Mouse (Mus musculus): Measurements from ENCODE around the gene Phf10. TPM values are rescaled to one million over a fixed set of nuclear protein-coding genes. Genes with fewer than 3 reads are reported as not detected.
"Not testable (repeated sequence)": the region's sequence is repeated elsewhere in the genome, so short reads cannot be mapped to it uniquely, and the experiment has no call there.

The Phf10 gene
- total RNA-seq, 4 experiments from 2014 or later, result 50.4 to 56.5 (median 54.1) TPM

GRCm38 (mm10) chr17:14895058-14895457 lies 66.0 kb downstream of the Phf10 start:
- DNase-seq (ENCODE audit: low spot score in 2 of 2), result not testable (repeated sequence)

Other genes with a start within 250 kb of the Phf10 start
- gene Wdr27, start 18.1 kb downstream of the Phf10 start, total RNA-seq (2022), result 1 to 10 TPM; 1.6 to 2.2 (median 1.9) TPM
- 10 to 100 TPM in 1 of 4 experiments, 1 to 10 TPM in 3; 7.3 to 10.4 (median 8.2) TPM for gene 1600012H06Rik, start 18.1 kb downstream of the Phf10 start, total RNA-seq (2022)
- 1 to 10 TPM; 1.8 to 3.7 (median 2.1) TPM for gene 9030025P20Rik, start 17.2 kb upstream of the Phf10 start, total RNA-seq (2022)
- gene Gm3417, start 17.5 kb upstream of the Phf10 start, total RNA-seq (2022), result not detected
- gene Gm3435, start 48.9 kb upstream of the Phf10 start, total RNA-seq (2022), result 1 to 10 TPM; 1.5 to 3.2 (median 2.2) TPM
- 10 to 100 TPM; 14.8 to 17.3 (median 15.5) TPM for gene Ermard, start 79.9 kb upstream of the Phf10 start, total RNA-seq (2022)
- gene Tcte3, start 80.2 kb upstream of the Phf10 start, total RNA-seq (2022), result under 1 TPM in 1 of 4 experiments, not detected in 3; 0.92 TPM
- under 1 TPM; 0.44 to 0.79 (median 0.56) TPM for gene Gm3448, start 80.3 kb upstream of the Phf10 start, total RNA-seq (2022)

All from gastrocnemius, adult 8-10 months (tissue).